Mouse (Mus musculus): Measurements from ENCODE around the gene Fars2. TPM values are rescaled to one million over a fixed set of nuclear protein-coding genes. Genes with fewer than 3 reads are reported as not detected.

The Fars2 gene
- polyA plus RNA-seq, 1 experiment from 2014 or later, result 32.2 TPM

- Histone ChIP-seq H3K9ac (replicated peaks; ENCODE audit: low read depth, low read length) (no peak overlapping the region), H3K36me3 (ENCODE audit: control insufficient read depth, insufficient read depth) (no peaks in the 10 kb centered on the region), H3K4me2 (ENCODE audit: low read length) (no peak overlapping the region; the same call in 1 of the 2 replicates), H3K9me3 (ENCODE audit: control insufficient read depth, low read length) (no peaks in the 10 kb centered on the region), H3K4me1 (replicated peaks; ENCODE audit: control insufficient read depth, insufficient read depth, low read length) (peaks cover 6% of the 10 kb centered on the region), H3K27ac (ENCODE audit: low read length) (no peak overlapping the region), H3K4me3 (replicated peaks; ENCODE audit: low read length) (no peak overlapping the region), H3K27me3 (replicated peaks; ENCODE audit: control insufficient read depth, insufficient read depth, low read length) (no peaks in the 10 kb centered on the region)
- WGBS, result 19% methylated on average over 6 of the region's 6 CpGs
- peak; percentile 60 for ATAC-seq
Observed at GRCm38 (mm10) chr13:36550694-36551093, 433.5 kb downstream of the Fars2 start.

- no peaks in the 10 kb centered on the region for H3K27me3 ChIP-seq (replicated peaks; ENCODE audit: control insufficient read depth, insufficient read depth, low read length)
- H3K4me2 ChIP-seq (ENCODE audit: low read length), result no peak overlapping the region
- no peak overlapping the region for H3K9ac ChIP-seq (replicated peaks; ENCODE audit: low read depth, low read length)
- no peak overlapping the region for H3K27ac ChIP-seq (ENCODE audit: low read length)
- no peaks in the 10 kb centered on the region for H3K36me3 ChIP-seq (ENCODE audit: control insufficient read depth, insufficient read depth)
- H3K4me3 ChIP-seq (replicated peaks; ENCODE audit: low read length), result no peak overlapping the region
- no peaks in the 10 kb centered on the region for H3K9me3 ChIP-seq (ENCODE audit: control insufficient read depth, low read length)
- peaks cover 6% of the 10 kb centered on the region for H3K4me1 ChIP-seq (replicated peaks; ENCODE audit: control insufficient read depth, insufficient read depth, low read length)
- 81% methylated on average over 3 of the region's 3 CpGs for WGBS
- no peak for ATAC-seq
Observed at GRCm38 (mm10) chr13:36552522-36553246, 435.5 kb downstream of the Fars2 start.

GRCm38 (mm10) chr13:36553247-36553642 lies 436.0 kb downstream of the Fars2 start:
- H3K27me3 ChIP-seq (replicated peaks; ENCODE audit: control insufficient read depth, insufficient read depth, low read length), result no peaks in the 10 kb centered on the region
- H3K4me3 ChIP-seq (replicated peaks; ENCODE audit: low read length), result no peak overlapping the region
- WGBS, result 89% methylated on average over 5 of the region's 5 CpGs
- H3K4me1 ChIP-seq (replicated peaks; ENCODE audit: control insufficient read depth, insufficient read depth, low read length), result peaks cover 6% of the 10 kb centered on the region
- no peaks in the 10 kb centered on the region for H3K9me3 ChIP-seq (ENCODE audit: control insufficient read depth, low read length)
- no peak for ATAC-seq
- no peaks in the 10 kb centered on the region for H3K36me3 ChIP-seq (ENCODE audit: control insufficient read depth, insufficient read depth)
- no peak overlapping the region for H3K9ac ChIP-seq (replicated peaks; ENCODE audit: low read depth, low read length)
- no peak overlapping the region for H3K27ac ChIP-seq (ENCODE audit: low read length)
- no peak overlapping the region for H3K4me2 ChIP-seq (ENCODE audit: low read length)

- Histone ChIP-seq H3K4me3 (replicated peaks; ENCODE audit: low read length) (no peak overlapping the region), H3K9ac (replicated peaks; ENCODE audit: low read depth, low read length) (no peak overlapping the region), H3K4me2 (ENCODE audit: low read length) (no peak overlapping the region), H3K27ac (ENCODE audit: low read length) (no peak overlapping the region), H3K27me3 (replicated peaks; ENCODE audit: control insufficient read depth, insufficient read depth, low read length) (no peaks in the 10 kb centered on the region), H3K36me3 (ENCODE audit: control insufficient read depth, insufficient read depth) (no peaks in the 10 kb centered on the region), H3K9me3 (ENCODE audit: control insufficient read depth, low read length) (no peaks in the 10 kb centered on the region), H3K4me1 (replicated peaks; ENCODE audit: control insufficient read depth, insufficient read depth, low read length) (peaks cover 6% of the 10 kb centered on the region)
- ATAC-seq, result no peak
- 91% methylated on average over 1 of the region's 1 CpGs for WGBS
Observed at GRCm38 (mm10) chr13:36554743-36555142, 437.5 kb downstream of the Fars2 start.

GRCm38 (mm10) chr13:36562447-36563441 lies 445.5 kb downstream of the Fars2 start:
- ATAC-seq, result peak; percentile 87
- Histone ChIP-seq H3K4me2 (ENCODE audit: low read length) (0 out of 2 replicates have a peak overlapping the region, but pooled peaks have one; percentile 6), H3K9ac (replicated peaks; ENCODE audit: low read depth, low read length) (no peak overlapping the region), H3K9me3 (ENCODE audit: control insufficient read depth, low read length) (no peaks in the 10 kb centered on the region), H3K27me3 (replicated peaks; ENCODE audit: control insufficient read depth, insufficient read depth, low read length) (no peaks in the 10 kb centered on the region), H3K4me3 (replicated peaks; ENCODE audit: low read length) (no peak overlapping the region), H3K27ac (ENCODE audit: low read length) (peak overlapping the region; percentile 71), H3K4me1 (replicated peaks; ENCODE audit: control insufficient read depth, insufficient read depth, low read length) (peaks cover 21% of the 10 kb centered on the region), H3K36me3 (ENCODE audit: control insufficient read depth, insufficient read depth) (no peaks in the 10 kb centered on the region)
- 40% methylated on average over 16 of the region's 16 CpGs for WGBS

- H3K9ac ChIP-seq (replicated peaks; ENCODE audit: low read depth, low read length), result no peak overlapping the region
- 6% methylated on average over 6 of the region's 6 CpGs for WGBS
- no peaks in the 10 kb centered on the region for H3K27me3 ChIP-seq (replicated peaks; ENCODE audit: control insufficient read depth, insufficient read depth, low read length)
- no peak overlapping the region for H3K4me2 ChIP-seq (ENCODE audit: low read length)
- peak; percentile 54 for ATAC-seq
- peaks cover 21% of the 10 kb centered on the region for H3K4me1 ChIP-seq (replicated peaks; ENCODE audit: control insufficient read depth, insufficient read depth, low read length)
- H3K36me3 ChIP-seq (ENCODE audit: control insufficient read depth, insufficient read depth), result no peaks in the 10 kb centered on the region
- H3K27ac ChIP-seq (ENCODE audit: low read length), result peak overlapping the region; percentile 31; the same call in 1 of the 2 replicates
- H3K9me3 ChIP-seq (ENCODE audit: control insufficient read depth, low read length), result no peaks in the 10 kb centered on the region
- no peak overlapping the region for H3K4me3 ChIP-seq (replicated peaks; ENCODE audit: low read length)
Observed at GRCm38 (mm10) chr13:36564764-36565315, 447.6 kb downstream of the Fars2 start.

GRCm38 (mm10) chr13:36576781-36577180 lies 459.6 kb downstream of the Fars2 start:
- no peak for ATAC-seq
- Histone ChIP-seq H3K36me3 (ENCODE audit: control insufficient read depth, insufficient read depth) (no peaks in the 10 kb centered on the region), H3K4me1 (replicated peaks; ENCODE audit: control insufficient read depth, insufficient read depth, low read length) (peaks cover 14% of the 10 kb centered on the region), H3K9me3 (ENCODE audit: control insufficient read depth, low read length) (no peaks in the 10 kb centered on the region), H3K4me3 (replicated peaks; ENCODE audit: low read length) (no peak overlapping the region), H3K9ac (replicated peaks; ENCODE audit: low read depth, low read length) (no peak overlapping the region), H3K27ac (ENCODE audit: low read length) (no peak overlapping the region), H3K4me2 (ENCODE audit: low read length) (no peak overlapping the region), H3K27me3 (replicated peaks; ENCODE audit: control insufficient read depth, insufficient read depth, low read length) (no peaks in the 10 kb centered on the region)
- WGBS, result 76% methylated on average over 4 of the region's 4 CpGs

GRCm38 (mm10) chr13:36577916-36578568 lies 460.8 kb downstream of the Fars2 start:
- 52% methylated on average over 7 of the region's 7 CpGs for WGBS

More at GRCm38 (mm10) chr13:36577916-36578568, 460.8 kb downstream of the Fars2 start:
- no peaks in the 10 kb centered on the region for H3K36me3 ChIP-seq (ENCODE audit: control insufficient read depth, insufficient read depth)
- peak overlapping the region; percentile 66 for H3K4me2 ChIP-seq (ENCODE audit: low read length)
- ATAC-seq, result peak; percentile 27
- peak overlapping the region; percentile 63 for H3K4me3 ChIP-seq (replicated peaks; ENCODE audit: low read length)
- H3K27ac ChIP-seq (ENCODE audit: low read length), result peak overlapping the region; percentile 93
- peaks cover 24% of the 10 kb centered on the region for H3K4me1 ChIP-seq (replicated peaks; ENCODE audit: control insufficient read depth, insufficient read depth, low read length)
- H3K9me3 ChIP-seq (ENCODE audit: control insufficient read depth, low read length), result no peaks in the 10 kb centered on the region
- H3K9ac ChIP-seq (replicated peaks; ENCODE audit: low read depth, low read length), result no peak overlapping the region; the same call in 1 of the 2 replicates
- H3K27me3 ChIP-seq (replicated peaks; ENCODE audit: control insufficient read depth, insufficient read depth, low read length), result no peaks in the 10 kb centered on the region

Data from forebrain, embryonic 16.5 days (tissue).